Mouse (Mus musculus) thymus, postnatal 4 days (tissue): Measurements from ENCODE around the gene Olfr773.
"Not testable (repeated sequence)": the region's sequence is repeated elsewhere in the genome, so short reads cannot be mapped to it uniquely, and the experiment has no call there.

Experiments
- DNase-seq: peaks from one replicate; pipeline ENCODE4 v3.0.0; 2021

Olfr773 gene

GRCm38 (mm10) chr10:129187319-129187718, at the start of gene Olfr773:
Olfr773 (minus strand) TSS chr10:129187419.
- DNase-seq, result not testable (repeated sequence)

- no peak for DNase-seq
Measured at GRCm38 (mm10) chr10:129235904-129236303, 48.7 kb upstream of the Olfr773 start, which contains the start of gene Olfr774. Olfr774 (plus strand) TSS chr10:129236204.

GRCm38 (mm10) chr10:129230737-129231136, 43.5 kb upstream of the Olfr773 start:
- no peak for DNase-seq

- not testable (repeated sequence) for DNase-seq
Measured at GRCm38 (mm10) chr10:129177821-129178220, 9.4 kb downstream of the Olfr773 start, which contains the start of gene Olfr772. Olfr772 (minus strand) TSS chr10:129177921.

- DNase-seq, result no peak
Measured at GRCm38 (mm10) chr10:129164651-129165050, 22.6 kb downstream of the Olfr773 start, which contains the start of gene Olfr771. Olfr771 (minus strand) TSS chr10:129164751.

- no peak for DNase-seq
Measured at GRCm38 (mm10) chr10:129138898-129139297, 48.3 kb downstream of the Olfr773 start, which contains the start of gene Olfr770. Olfr770 (minus strand) TSS chr10:129138998.
